Mouse (Mus musculus) heart, embryonic 14.5 days (tissue): ENCODE results near the gene Lrrfip1. TPM values are rescaled to one million over a fixed set of nuclear protein-coding genes. Genes with fewer than 3 reads are reported as not detected.

Experiments
- ATAC-seq: fragments of 200-750 bp; cut with Nextera tagmentation; 2 replicates; pipeline ENCODE4 v1.8.0; 2017; ENCODE audit warnings: low read depth, moderate TSS enrichment; ENCODE audit not compliant: insufficient number of reproducible peaks, insufficient read depth, low FRiP score
- H3K27ac ChIP-seq, 2 experiments: fragments of 200-500 bp in 1 of 2; fragments of 300-500 bp in 1 of 2; sonication (generic) in 1 of 2; replicated peaks in 1 of 2; 2 replicates each; pipeline ENCODE4 v1.5.1; 2012 to 2014; ENCODE audit warnings: low read depth in 2 of 2, low read length in 2 of 2, control low read depth in 1 of 2, mild to moderate bottlenecking in 1 of 2, mixed read lengths in 1 of 2; ENCODE audit not compliant: control insufficient read depth in 1 of 2, insufficient read depth in 1 of 2
- H3K27me3 ChIP-seq: fragments of 300-500 bp; sonication (generic); 2 replicates; pipeline ENCODE4 v1.6.1; 2014; ENCODE audit warnings: mild to moderate bottlenecking, low read length, control low read depth; ENCODE audit not compliant: control insufficient read depth, insufficient read depth
- H3K36me3 ChIP-seq: fragments of 300-500 bp; sonication (generic); 2 replicates; pipeline ENCODE4 v1.6.1; 2014; ENCODE audit warnings: mild to moderate bottlenecking, control low read depth, low read length, mixed read lengths; ENCODE audit not compliant: control insufficient read depth, insufficient read depth
- H3K4me1 ChIP-seq, 2 experiments: fragments of 200-500 bp in 1 of 2; fragments of 300-500 bp in 1 of 2; sonication (generic) in 1 of 2; 2 replicates each; pipeline ENCODE4 v1.6.1; 2012 to 2014; ENCODE audit warnings: low read length in 2 of 2, control low read depth in 1 of 2, mixed read lengths in 1 of 2; ENCODE audit not compliant: control insufficient read depth in 2 of 2, insufficient read depth in 2 of 2
- H3K4me2 ChIP-seq: fragments of 300-500 bp; sonication (generic); 2 replicates; pipeline ENCODE4 v1.6.1; 2014; ENCODE audit warnings: mild to moderate bottlenecking, low read length
- H3K4me3 ChIP-seq, 2 experiments: fragments of 200-500 bp in 1 of 2; fragments of 300-500 bp in 1 of 2; sonication (generic) in 1 of 2; 2 replicates each; pipeline ENCODE4 v1.5.1; 2012 to 2014; ENCODE audit warnings: low read length in 2 of 2, mild to moderate bottlenecking in 2 of 2, control low read depth in 1 of 2, low read depth in 1 of 2, moderate library complexity in 1 of 2; ENCODE audit not compliant: control insufficient read depth in 1 of 2, insufficient read depth in 1 of 2
- H3K9ac ChIP-seq: fragments of 300-500 bp; sonication (generic); 2 replicates; pipeline ENCODE4 v1.6.1; 2014; ENCODE audit warnings: mild to moderate bottlenecking, low read length
- H3K9me3 ChIP-seq: fragments of 300-500 bp; sonication (generic); 2 replicates; pipeline ENCODE4 v1.6.1; 2016; ENCODE audit warnings: low read length, control low read depth; ENCODE audit not compliant: control insufficient read depth
- WGBS: fragments of 180-500 bp; shearing (Covaris S2); extraction: QIAGEN DNeasy Blood & Tissue Kit; methylation state at CpG from one replicate; pipeline ENCODE4 v1.1.7; 2014; 5-methylcytosine and 5-hydroxymethylcytosine counted together
- polyA plus RNA-seq: library from polyadenylated mRNA; unstranded; fragments of >200 nt; fragmentation: Nextera tagmentation; extraction: Ambion mirVana; gene quantifications from 2 replicates; pipeline ENCODE4 v1.2.1, GENCODE M21; 2014

The Lrrfip1 gene
- polyA plus RNA-seq, 1 experiment from 2014 or later, result 151 TPM

- Histone ChIP-seq H3K4me2 (no peak overlapping the region), H3K9ac (no peak overlapping the region), H3K9me3 (peaks cover 4% of the 10 kb centered on the region; the same call in 1 of the 2 replicates), H3K4me1 (peaks cover 5 to 9% of the 10 kb centered on the region in 2 experiments; a peak in 3 of 4 replicates), H3K27me3 (no peaks in the 10 kb centered on the region), H3K27ac (no peak overlapping the region), H3K4me3 (no peak overlapping the region), H3K36me3 (no peaks in the 10 kb centered on the region)
- ATAC-seq, result no peak
- WGBS, result 90% methylated on average over 5 of the region's 5 CpGs
Observed at GRCm38 (mm10) chr1:91174796-91175195, 176.3 kb downstream of the Lrrfip1 start.

GRCm38 (mm10) chr1:91176026-91176425, 177.5 kb downstream of the Lrrfip1 start:
- WGBS, result 65% methylated on average over 3 of the region's 3 CpGs
- Histone ChIP-seq H3K4me3 (no peak overlapping the region), H3K36me3 (no peaks in the 10 kb centered on the region), H3K4me1 (peaks cover 9 to 14% of the 10 kb centered on the region in 2 experiments; a peak in 3 of 4 replicates), H3K9me3 (peaks cover 4% of the 10 kb centered on the region; the same call in 1 of the 2 replicates), H3K9ac (no peak overlapping the region), H3K27ac (no peak overlapping the region), H3K27me3 (no peaks in the 10 kb centered on the region), H3K4me2 (no peak overlapping the region)
- ATAC-seq, result no peak

GRCm38 (mm10) chr1:91176871-91177270, 178.3 kb downstream of the Lrrfip1 start:
- H3K4me1 ChIP-seq, result peaks cover 16% of the 10 kb centered on the region in 2 experiments; a peak in 3 of 4 replicates
- H3K4me3 ChIP-seq, result no peak overlapping the region
- 48% methylated on average over 4 of the region's 4 CpGs for WGBS
- H3K9me3 ChIP-seq, result peaks cover 4% of the 10 kb centered on the region; the same call in 1 of the 2 replicates
- ATAC-seq, result no peak
- H3K27me3 ChIP-seq, result no peaks in the 10 kb centered on the region
- no peaks in the 10 kb centered on the region for H3K36me3 ChIP-seq
- H3K9ac ChIP-seq, result no peak overlapping the region
- no peak overlapping the region for H3K4me2 ChIP-seq
- H3K27ac ChIP-seq, result no peak overlapping the region

Other genes starting within 250 kb of the Lrrfip1 start
- 20.2 and 22.0 TPM in 2 replicates for gene Col6a3, start 154.8 kb upstream of the Lrrfip1 start, polyA plus RNA-seq
- gene Mlph, start 83.7 kb upstream of the Lrrfip1 start, polyA plus RNA-seq, result 0.24 and 0.36 TPM in 2 replicates
- gene Prlh, start 45.6 kb upstream of the Lrrfip1 start, polyA plus RNA-seq, result not detected in 2 replicates
- 2.5 and 2.7 TPM in 2 replicates for gene Rab17, start 29.1 kb upstream of the Lrrfip1 start, polyA plus RNA-seq
- 3.3 and 3.7 TPM in 2 replicates for gene Rbm44, start 146.4 kb downstream of the Lrrfip1 start, polyA plus RNA-seq
- gene Ramp1, start 181.1 kb downstream of the Lrrfip1 start, polyA plus RNA-seq, result 55.9 and 56.9 TPM in 2 replicates